Mouse (Mus musculus): ENCODE data around the gene Idi2. TPM values are rescaled to one million over a fixed set of nuclear protein-coding genes. Genes with fewer than 3 reads are reported as not detected.
"Not testable (repeated sequence)": the region's sequence is repeated elsewhere in the genome, so short reads cannot be mapped to it uniquely, and the experiment has no call there.

Gene Idi2
- polyA plus RNA-seq (2015; fragmentation: Nextera tagmentation; extraction: Ambion mirVana), result not detected in 2 replicates

DNA sequence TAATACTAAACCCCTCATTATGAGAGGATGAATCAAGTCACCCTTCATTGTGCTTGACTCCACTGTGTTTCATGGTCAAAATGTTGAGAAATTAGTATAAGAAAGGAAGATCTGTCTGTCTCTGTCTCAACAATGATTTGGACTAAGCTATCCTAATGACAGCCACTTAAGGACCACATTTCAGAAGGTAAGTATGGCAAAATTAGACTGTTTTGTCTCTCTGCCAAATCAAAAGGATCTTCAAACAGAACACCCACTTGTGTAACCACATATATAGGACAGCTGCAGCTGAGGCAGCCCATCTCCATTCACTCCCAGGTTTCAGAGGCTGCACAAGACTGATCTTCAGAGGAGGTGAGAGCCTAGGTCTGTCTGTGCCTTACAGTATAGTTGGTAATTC, at the start of gene Idi2:
TSS of gene Idi2 (plus strand) at position 301 of the 400 bp plus-strand sequence.
- H3K27me3 ChIP-seq; H3K27ac ChIP-seq; ATAC-seq (ENCODE audit: low read depth); H3K9ac ChIP-seq; H3K4me2 ChIP-seq; H3K36me3 ChIP-seq; DNase-seq; H3K4me3 ChIP-seq (replicated peaks); H3K4me1 ChIP-seq (replicated peaks); H3K9me3 ChIP-seq (replicated peaks): not testable (repeated sequence)

DNA sequence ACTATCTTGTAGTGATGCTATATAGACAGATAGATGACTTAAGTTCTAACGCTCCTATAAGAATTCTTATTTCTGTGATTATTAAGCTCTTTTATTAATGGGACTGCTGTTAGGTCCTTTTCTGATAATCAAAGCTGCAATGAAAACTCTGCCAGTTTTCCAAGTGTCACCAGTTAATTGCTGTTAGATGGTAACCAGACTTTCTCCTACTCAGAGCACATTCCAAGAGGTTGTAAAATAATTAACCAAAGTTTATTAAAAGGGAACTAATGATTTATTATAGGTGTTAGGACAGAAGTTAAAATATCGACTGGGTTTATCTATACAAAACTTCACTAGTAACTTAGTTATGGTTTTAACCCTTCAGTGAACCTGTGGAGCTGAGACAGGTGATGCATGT, 46.7 kb upstream of the Idi2 start:
- H3K9ac ChIP-seq; H3K36me3 ChIP-seq; H3K4me2 ChIP-seq; DNase-seq; H3K4me3 ChIP-seq (replicated peaks); H3K27me3 ChIP-seq; H3K9me3 ChIP-seq (replicated peaks); H3K27ac ChIP-seq; H3K4me1 ChIP-seq (replicated peaks); ATAC-seq (ENCODE audit: low read depth): not testable (repeated sequence)
- 67% methylated on average over 2 of the region's 2 CpGs for WGBS (ENCODE audit: insufficient replicate concordance)

GRCm38 (mm10) chr13:8913890-8914289, 38.8 kb upstream of the Idi2 start:
- H3K27me3 ChIP-seq; H3K9me3 ChIP-seq (replicated peaks); H3K4me3 ChIP-seq (replicated peaks); H3K9ac ChIP-seq; H3K27ac ChIP-seq; ATAC-seq (ENCODE audit: low read depth); DNase-seq; H3K4me1 ChIP-seq (replicated peaks); H3K36me3 ChIP-seq; H3K4me2 ChIP-seq: not testable (repeated sequence)
- WGBS (ENCODE audit: insufficient replicate concordance), result 75% methylated on average over 8 of the region's 8 CpGs

DNA sequence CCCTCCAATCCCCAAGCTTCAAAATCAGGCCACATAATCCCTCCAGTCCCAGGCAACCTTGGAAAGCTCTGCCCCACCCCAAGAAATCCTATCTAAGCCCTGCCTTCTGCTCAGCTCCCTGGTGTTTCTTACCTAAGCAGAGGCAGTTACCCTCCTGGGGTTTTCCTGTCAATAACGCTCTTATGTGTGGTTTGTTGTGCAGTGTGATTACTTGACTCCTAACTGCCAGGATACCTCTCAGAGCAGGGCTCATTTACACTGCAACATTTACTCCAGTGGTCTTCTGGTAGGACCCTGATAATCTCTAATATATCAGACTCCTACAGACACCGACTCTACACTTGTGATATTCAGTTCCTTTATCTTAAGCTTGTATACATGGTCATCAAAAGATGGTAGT, 19.2 kb upstream of the Idi2 start:
- Histone ChIP-seq H3K4me1 (replicated peaks) (no peaks in the 10 kb centered on the region), H3K27me3 (no peaks in the 10 kb centered on the region), H3K36me3 (no peaks in the 10 kb centered on the region), H3K4me3 (replicated peaks) (no peak overlapping the region), H3K9me3 (replicated peaks) (no peaks in the 10 kb centered on the region), H3K9ac (no peak overlapping the region), H3K4me2 (no peak overlapping the region), H3K27ac (no peak overlapping the region)
- peak; percentile 65 for ATAC-seq (ENCODE audit: low read depth)
- DNase-seq, result no peak
- WGBS (ENCODE audit: insufficient replicate concordance), result 14% methylated on average over 2 of the region's 2 CpGs

GRCm38 (mm10) chr13:8937611-8938140, 15.0 kb upstream of the Idi2 start:
- ATAC-seq (ENCODE audit: low read depth); H3K9me3 ChIP-seq (replicated peaks); H3K36me3 ChIP-seq; H3K4me3 ChIP-seq (replicated peaks); H3K4me1 ChIP-seq (replicated peaks); H3K27me3 ChIP-seq; H3K4me2 ChIP-seq; H3K9ac ChIP-seq; DNase-seq; H3K27ac ChIP-seq: not testable (repeated sequence)
- 58% methylated on average over 6 of the region's 6 CpGs for WGBS (ENCODE audit: insufficient replicate concordance)

- 43% methylated on average over 4 of the region's 4 CpGs for WGBS (ENCODE audit: insufficient replicate concordance)
- H3K36me3 ChIP-seq; H3K27me3 ChIP-seq; H3K9ac ChIP-seq; DNase-seq; H3K4me1 ChIP-seq (replicated peaks); H3K9me3 ChIP-seq (replicated peaks); H3K4me3 ChIP-seq (replicated peaks); H3K4me2 ChIP-seq; H3K27ac ChIP-seq: not testable (repeated sequence)
- 0 out of 2 replicates have a peak, but pooled peaks have one; percentile 17 for ATAC-seq (ENCODE audit: low read depth)
Observed at GRCm38 (mm10) chr13:8941110-8941509, 11.6 kb upstream of the Idi2 start.

DNA sequence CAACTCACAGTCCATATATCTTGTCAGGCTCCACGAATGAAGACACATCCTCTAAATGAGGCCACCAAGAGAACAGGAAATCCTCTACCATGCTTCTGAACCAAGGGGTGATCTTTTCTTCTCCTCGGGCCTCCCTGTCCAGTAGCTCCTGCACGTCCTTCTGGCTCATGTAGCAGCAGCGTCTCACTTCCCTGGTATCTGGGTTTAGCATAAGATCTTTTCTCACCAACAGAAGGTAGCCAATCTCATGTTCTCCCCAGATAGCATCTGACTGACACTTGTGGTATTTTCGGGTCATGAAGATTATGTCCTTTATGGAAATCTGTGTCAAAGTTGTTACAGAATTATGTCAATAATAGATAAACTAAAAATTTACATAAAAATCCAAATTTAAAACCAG, 11.0 kb upstream of the Idi2 start:
- not testable (repeated sequence) for H3K27me3 ChIP-seq; DNase-seq; ATAC-seq (ENCODE audit: low read depth); H3K36me3 ChIP-seq; H3K9me3 ChIP-seq (replicated peaks); H3K4me3 ChIP-seq (replicated peaks); H3K4me1 ChIP-seq (replicated peaks); H3K27ac ChIP-seq; H3K9ac ChIP-seq; H3K4me2 ChIP-seq
- 0% methylated on average over 1 of the region's 5 CpGs for WGBS (ENCODE audit: insufficient replicate concordance)

DNA sequence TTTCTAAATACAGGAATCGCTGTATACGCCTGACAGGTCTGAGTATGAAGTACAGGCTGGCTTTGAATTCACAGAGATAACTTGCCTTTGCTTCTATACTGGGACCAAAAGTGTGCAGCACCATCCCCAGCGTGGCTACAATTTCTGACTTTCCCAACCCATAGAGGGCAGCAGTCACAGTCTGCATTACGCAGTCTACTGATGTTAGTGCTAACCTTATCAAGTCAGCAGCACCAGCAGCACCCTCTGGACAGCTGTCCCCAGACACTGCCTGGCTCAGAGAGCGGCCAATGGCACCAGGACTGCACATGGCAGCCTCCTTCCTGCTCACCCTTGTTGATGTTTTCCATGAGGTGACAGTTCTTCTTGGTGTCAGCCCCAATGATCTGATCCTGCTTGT, 8.8 kb upstream of the Idi2 start:
- not testable (repeated sequence) for H3K36me3 ChIP-seq; H3K4me3 ChIP-seq (replicated peaks); H3K9ac ChIP-seq; H3K9me3 ChIP-seq (replicated peaks); H3K4me2 ChIP-seq; H3K4me1 ChIP-seq (replicated peaks); DNase-seq; H3K27me3 ChIP-seq; H3K27ac ChIP-seq
- WGBS (ENCODE audit: insufficient replicate concordance), result no CpG with 5 or more reads among the region's 5 CpGs
- peak; percentile 77 for ATAC-seq (ENCODE audit: low read depth)

- H3K4me1 ChIP-seq (replicated peaks); H3K9ac ChIP-seq; H3K4me2 ChIP-seq; DNase-seq; H3K27ac ChIP-seq; H3K36me3 ChIP-seq; H3K9me3 ChIP-seq (replicated peaks); H3K27me3 ChIP-seq; ATAC-seq (ENCODE audit: low read depth); H3K4me3 ChIP-seq (replicated peaks): not testable (repeated sequence)
Observed at GRCm38 (mm10) chr13:8948131-8948530, 4.5 kb upstream of the Idi2 start, which contains the start of gene Gm9745. Gene Gm9745, minus strand, starts transcription at chr13:8948231.

GRCm38 (mm10) chr13:8955127-8955526, 2.5 kb downstream of the Idi2 start:
- not testable (repeated sequence) for H3K27ac ChIP-seq; DNase-seq; H3K36me3 ChIP-seq; H3K4me3 ChIP-seq (replicated peaks); H3K9ac ChIP-seq; H3K4me2 ChIP-seq; H3K9me3 ChIP-seq (replicated peaks); H3K27me3 ChIP-seq; ATAC-seq (ENCODE audit: low read depth); H3K4me1 ChIP-seq (replicated peaks)
- WGBS (ENCODE audit: insufficient replicate concordance), result 57% methylated on average over 2 of the region's 2 CpGs

- not testable (repeated sequence) for DNase-seq; H3K27me3 ChIP-seq; H3K27ac ChIP-seq; H3K36me3 ChIP-seq; H3K4me2 ChIP-seq; H3K9ac ChIP-seq; H3K4me3 ChIP-seq (replicated peaks); H3K4me1 ChIP-seq (replicated peaks); H3K9me3 ChIP-seq (replicated peaks)
- ATAC-seq (ENCODE audit: low read depth), result peak; percentile 65
- no CpG with 5 or more reads among the region's 5 CpGs for WGBS (ENCODE audit: insufficient replicate concordance)
Observed at GRCm38 (mm10) chr13:8956873-8957272, 4.2 kb downstream of the Idi2 start.

DNA sequence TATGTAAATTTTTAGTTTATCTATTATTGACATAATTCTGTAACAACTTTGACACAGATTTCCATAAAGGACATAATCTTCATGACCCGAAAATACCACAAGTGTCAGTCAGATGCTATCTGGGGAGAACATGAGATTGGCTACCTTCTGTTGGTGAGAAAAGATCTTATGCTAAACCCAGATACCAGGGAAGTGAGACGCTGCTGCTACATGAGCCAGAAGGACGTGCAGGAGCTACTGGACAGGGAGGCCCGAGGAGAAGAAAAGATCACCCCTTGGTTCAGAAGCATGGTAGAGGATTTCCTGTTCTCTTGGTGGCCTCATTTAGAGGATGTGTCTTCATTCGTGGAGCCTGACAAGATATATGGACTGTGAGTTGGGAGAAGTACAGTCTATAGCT, 6.4 kb downstream of the Idi2 start:
- ATAC-seq (ENCODE audit: low read depth), result 0 out of 2 replicates have a peak, but pooled peaks have one; percentile 13
- not testable (repeated sequence) for DNase-seq; H3K4me3 ChIP-seq (replicated peaks); H3K4me1 ChIP-seq (replicated peaks); H3K27ac ChIP-seq; H3K36me3 ChIP-seq; H3K27me3 ChIP-seq; H3K9ac ChIP-seq; H3K9me3 ChIP-seq (replicated peaks); H3K4me2 ChIP-seq
- WGBS (ENCODE audit: insufficient replicate concordance), result 0% methylated on average over 1 of the region's 5 CpGs

Measured in liver, embryonic 13.5 days (tissue).